In the genomic region with DNA sequence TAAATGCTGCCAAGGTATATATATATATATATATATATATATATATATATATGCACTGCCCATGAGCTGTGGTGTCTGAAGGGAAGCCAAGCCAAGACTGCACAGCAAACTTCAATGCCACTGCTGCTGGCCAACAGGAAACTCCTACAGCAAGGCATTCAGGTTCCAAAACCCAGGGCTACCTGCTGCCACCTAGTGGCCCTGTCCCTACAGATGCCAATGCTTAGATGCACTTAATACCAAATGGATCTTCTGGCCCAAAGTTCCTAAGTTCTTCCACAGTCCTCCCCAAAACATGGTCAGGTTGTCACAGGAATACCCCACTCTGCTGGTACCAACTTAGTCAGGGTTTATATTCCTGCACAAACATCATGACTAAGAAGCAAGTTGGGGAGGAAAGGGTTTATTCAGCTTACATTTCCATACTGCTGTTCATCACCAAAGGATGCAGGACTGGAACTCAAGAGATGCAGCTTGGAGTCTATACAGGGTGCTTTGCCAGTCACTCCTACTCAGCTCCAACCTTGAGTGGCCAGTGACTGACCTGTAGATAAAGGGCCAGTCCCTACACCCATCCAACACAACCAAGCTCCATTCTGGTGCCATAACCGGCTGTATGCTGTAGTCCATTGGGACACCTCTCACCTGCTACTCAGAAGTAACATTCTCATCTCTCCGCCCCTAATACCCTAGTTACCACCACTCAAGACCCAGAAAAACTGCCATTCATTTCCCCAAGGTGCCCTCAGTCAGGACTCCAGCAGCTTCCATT, we compare ENCODE assay signal across 9 mouse cellular contexts. TPM values are rescaled to one million over a fixed set of nuclear protein-coding genes. Genes with fewer than 3 reads are reported as not detected.
DNase-seq lines count a peak whose midpoint lies in the region; ATAC-seq lines count a peak whose summit lies in the region.
"Had no signal": no experiment of that assay in that cellular context is flagged by ENCODE, and none has a peak within 500 bp of the region (broad histone marks: within the 10 kb centered on the region; RNA-seq: fewer than 3 reads in every experiment).

No protein-coding gene starts in this region.

- H3K27me3 ChIP-seq in kidney, embryonic 15.5 days, result no peaks in the 10 kb centered on the region
- H3K27me3 ChIP-seq in limb, embryonic 15.5 days, result no peaks in the 10 kb centered on the region
- H3K27me3 ChIP-seq: stomach, embryonic 15.5 days had no signal

- 60% methylated on average over 2 of the region's 2 CpGs for WGBS in kidney, embryonic 15.5 days
- WGBS in limb, embryonic 15.5 days, result 63% methylated on average over 2 of the region's 2 CpGs

- peaks cover 38% of the 10 kb centered on the region for H3K4me1 ChIP-seq in kidney, embryonic 15.5 days
- peaks cover 38% of the 10 kb centered on the region for H3K4me1 ChIP-seq in limb, embryonic 15.5 days

- H3K36me3 ChIP-seq in kidney, embryonic 15.5 days, result peaks cover 50% of the 10 kb centered on the region
- peaks cover 40% of the 10 kb centered on the region for H3K36me3 ChIP-seq in limb, embryonic 15.5 days

- no peak overlapping the region for H3K4me2 ChIP-seq in kidney, embryonic 15.5 days
- H3K4me2 ChIP-seq in limb, embryonic 15.5 days, result no peak overlapping the region
- H3K4me2 ChIP-seq: stomach, embryonic 15.5 days had no signal

- intact Hi-C loops in gastrocnemius, postnatal 36 days (cut with DNase I), result loop anchor here (1.0 kb wide), 1 partner anchor 64 kb away; a partner anchor contains a TSS

- H3K9ac ChIP-seq in kidney, embryonic 15.5 days, result no peak overlapping the region
- H3K9ac ChIP-seq in limb, embryonic 15.5 days, result no peak overlapping the region
- H3K9ac ChIP-seq: stomach, embryonic 15.5 days had no signal

- H3K4me3 ChIP-seq in kidney, embryonic 15.5 days (replicated peaks), result no peak overlapping the region
- no peak overlapping the region for H3K4me3 ChIP-seq in limb, embryonic 15.5 days
- H3K4me3 ChIP-seq: stomach, embryonic 15.5 days had no signal

- peak overlapping the region; percentile 13; the same call in 1 of the 2 replicates for H3K27ac ChIP-seq in kidney, embryonic 15.5 days
- H3K27ac ChIP-seq in limb, embryonic 15.5 days, result 0 out of 2 replicates have a peak overlapping the region, but pooled peaks have one; percentile 1
- H3K27ac ChIP-seq: stomach, embryonic 15.5 days had no signal

- DNase-seq in 3T3-L1 (ENCODE audit: low read depth, low spot score), result peak; percentile 97
- peak; percentile 82 to 93 for DNase-seq in adrenal gland, adult (ENCODE audit: inconsistent age in 2 of 2, low spot score in 1 of 2)
- peak; percentile 90 for DNase-seq in embryo, embryonic 10.5 days (ENCODE audit: low spot score)
- peak; percentile 67 to 72 for DNase-seq in gastrocnemius, postnatal 36 days
- peak; percentile 87 for DNase-seq in naive thymus-derived CD4-positive, alpha-beta T cell, adult 2 months (ENCODE audit: low read depth)
- DNase-seq in telencephalon, adult 2 months (ENCODE audit: low read depth, low spot score), result peak; percentile 68

- H3K9me3 ChIP-seq in kidney, embryonic 15.5 days (replicated peaks), result no peaks in the 10 kb centered on the region
- no peaks in the 10 kb centered on the region for H3K9me3 ChIP-seq in limb, embryonic 15.5 days
- H3K9me3 ChIP-seq: stomach, embryonic 15.5 days had no signal

- no peak for ATAC-seq in kidney, embryonic 15.5 days (replicated peaks; ENCODE audit: low FRiP score)
- ATAC-seq in limb, embryonic 15.5 days (ENCODE audit: insufficient number of reproducible peaks, low FRiP score, low TSS enrichment, low read depth), result no peak

RNA-seq across cellular contexts. Expression of a gene that starts 5.6 kb away (rescaled TPM):
- total RNA-seq in gastrocnemius, postnatal 36 days (2021), result not detected
- not detected in 2 replicates for polyA plus RNA-seq in kidney, embryonic 15.5 days (2015; fragmentation: Nextera tagmentation; extraction: Ambion mirVana)
- not detected in 2 replicates for polyA plus RNA-seq in limb, embryonic 15.5 days (2015; fragmentation: Nextera tagmentation; extraction: Ambion mirVana)
- polyA plus RNA-seq: stomach, embryonic 15.5 days had no signal

RNA-seq across cellular contexts. Expression of a gene that starts 6.1 kb away (rescaled TPM):
- total RNA-seq in gastrocnemius, postnatal 36 days (2021), result 100 to 1,000 TPM; 232 to 233 TPM
- polyA plus RNA-seq in kidney, embryonic 15.5 days (2015; fragmentation: Nextera tagmentation; extraction: Ambion mirVana), result 75.2 and 81.5 TPM in 2 replicates
- polyA plus RNA-seq in limb, embryonic 15.5 days (2015; fragmentation: Nextera tagmentation; extraction: Ambion mirVana), result 84.9 and 85.0 TPM in 2 replicates

RNA-seq across cellular contexts. Expression of a gene that starts 7.0 kb away (rescaled TPM):
- total RNA-seq in gastrocnemius, postnatal 36 days (2021), result 100 to 1,000 TPM; 294 to 354 TPM
- 973 and 1,016 TPM in 2 replicates for polyA plus RNA-seq in kidney, embryonic 15.5 days (2015; fragmentation: Nextera tagmentation; extraction: Ambion mirVana)
- polyA plus RNA-seq in limb, embryonic 15.5 days (2015; fragmentation: Nextera tagmentation; extraction: Ambion mirVana), result 793 and 967 TPM in 2 replicates

RNA-seq across cellular contexts. Expression of a gene that starts 25.9 kb away (rescaled TPM):
- total RNA-seq in gastrocnemius, postnatal 36 days (2021), result under 1 TPM; 0.18 to 0.59 TPM
- 0.99 and 1.5 TPM in 2 replicates for polyA plus RNA-seq in kidney, embryonic 15.5 days (2015; fragmentation: Nextera tagmentation; extraction: Ambion mirVana)
- 2.5 and 3.4 TPM in 2 replicates for polyA plus RNA-seq in limb, embryonic 15.5 days (2015; fragmentation: Nextera tagmentation; extraction: Ambion mirVana)
